Mouse (Mus musculus): ENCODE data around the gene Wnk4.

Wnk4 gene

DNA sequence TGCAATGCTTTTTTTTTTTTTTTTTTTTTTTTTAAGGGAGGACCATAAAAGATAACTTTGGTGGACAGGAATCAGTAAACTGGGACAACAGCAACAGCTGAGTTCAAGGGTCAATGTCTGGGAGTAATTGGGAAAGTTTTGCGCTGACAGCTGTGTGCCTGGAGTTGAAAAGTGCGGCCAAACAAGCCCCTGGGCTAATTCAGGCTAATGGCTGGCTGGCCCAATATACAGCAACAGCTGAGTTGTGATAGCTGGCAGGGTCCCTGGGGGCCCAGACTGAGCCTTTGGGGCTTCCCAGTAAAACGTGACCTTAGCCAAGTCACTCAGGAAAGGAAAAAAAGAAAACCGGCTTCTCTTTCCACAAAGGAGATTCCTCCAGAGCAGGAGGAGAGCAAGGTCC, 15.3 kb upstream of the Wnk4 start:
- peak; percentile 78 for DNase-seq (ENCODE audit: low spot score)

DNA sequence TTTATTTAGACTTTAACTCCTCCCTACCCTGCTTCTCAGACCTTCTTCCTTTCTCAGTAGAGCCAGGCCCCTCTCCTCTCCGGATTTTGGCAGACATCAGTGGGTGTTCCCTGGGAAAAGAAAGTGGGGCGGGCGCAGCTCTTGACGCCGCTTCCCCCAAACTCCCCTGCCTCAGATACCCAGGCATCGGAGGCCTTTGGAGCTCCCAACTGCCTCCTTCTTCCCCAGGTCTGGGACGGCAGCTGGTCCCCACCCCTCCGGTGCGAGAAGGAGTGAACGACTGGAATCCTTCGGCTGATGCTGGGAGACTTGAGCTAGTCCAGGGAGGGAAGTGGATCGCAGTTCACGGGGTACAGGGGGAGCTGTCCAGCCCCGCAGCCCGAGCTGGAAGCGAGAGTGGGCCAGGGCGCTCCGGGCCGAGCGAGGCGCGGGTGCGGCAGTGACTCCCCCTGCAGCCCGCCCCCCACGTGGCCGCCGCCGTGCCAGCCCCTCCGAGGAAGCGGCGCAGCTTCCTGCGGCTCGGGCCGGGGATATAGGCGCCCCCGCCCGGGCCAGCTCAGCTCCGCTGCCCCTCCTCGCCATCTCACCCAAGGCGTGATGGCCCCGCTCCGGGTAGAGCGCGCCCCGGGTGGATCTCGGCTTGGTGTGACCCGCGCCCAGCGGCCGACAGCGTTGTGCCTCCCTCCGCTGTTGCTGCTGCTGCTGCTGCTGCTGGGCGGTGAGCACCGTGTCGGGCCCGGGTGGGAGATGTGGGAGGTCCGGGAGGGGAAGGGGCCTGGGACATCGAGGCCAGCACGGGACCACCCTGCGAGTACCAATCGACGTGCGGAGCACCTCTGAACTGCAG, 14.3 kb upstream of the Wnk4 start, which contains the start of gene Ramp2:
Gene Ramp2 (plus strand): TSS at position 174 of the 847 bp plus-strand sequence.
- peak; percentile 61 for DNase-seq (ENCODE audit: low spot score)

GRCm38 (mm10) chr11:101246702-101247012, 13.7 kb upstream of the Wnk4 start:
- DNase-seq (ENCODE audit: low spot score): no peak

DNA sequence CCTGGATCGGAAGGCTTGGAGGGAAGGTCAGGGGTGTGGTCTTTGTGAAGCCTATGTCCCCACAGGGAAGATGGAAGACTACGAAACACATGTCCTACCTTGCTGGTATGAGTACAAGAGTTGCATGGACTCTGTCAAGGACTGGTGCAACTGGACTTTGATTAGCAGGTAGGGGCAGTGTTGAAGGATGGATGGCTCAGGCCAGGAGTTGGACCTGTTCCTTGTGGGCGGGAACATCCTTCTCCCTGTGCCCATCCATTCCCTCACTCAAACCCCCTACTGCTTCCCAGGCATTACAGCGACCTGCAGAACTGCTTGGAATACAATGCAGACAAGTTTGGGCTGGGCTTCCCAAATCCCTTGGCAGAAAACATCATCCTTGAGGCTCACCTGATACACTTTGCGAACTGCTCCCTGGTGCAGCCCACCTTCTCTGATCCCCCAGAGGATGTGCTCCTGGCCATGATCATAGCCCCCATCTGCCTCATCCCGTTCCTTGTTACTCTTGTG, 12.8 kb upstream of the Wnk4 start:
- no peak for DNase-seq (ENCODE audit: low spot score)

GRCm38 (mm10) chr11:101248258-101248994, 11.9 kb upstream of the Wnk4 start:
- peak; percentile 89 for DNase-seq (ENCODE audit: low spot score)

- no peak for DNase-seq (ENCODE audit: low spot score)
These were observed 9.3 kb upstream of the Wnk4 start for GRCm38 (mm10) chr11:101251031-101251430.

- DNase-seq (ENCODE audit: low spot score): no peak
These were observed 7.4 kb upstream of the Wnk4 start for GRCm38 (mm10) chr11:101252941-101253340.

GRCm38 (mm10) chr11:101253613-101254389, 6.6 kb upstream of the Wnk4 start, which contains the start of gene Vps25:
Gene Vps25 (plus strand): TSS chr11:101253707.
- peak; percentile 92 for DNase-seq (ENCODE audit: low spot score)

DNA sequence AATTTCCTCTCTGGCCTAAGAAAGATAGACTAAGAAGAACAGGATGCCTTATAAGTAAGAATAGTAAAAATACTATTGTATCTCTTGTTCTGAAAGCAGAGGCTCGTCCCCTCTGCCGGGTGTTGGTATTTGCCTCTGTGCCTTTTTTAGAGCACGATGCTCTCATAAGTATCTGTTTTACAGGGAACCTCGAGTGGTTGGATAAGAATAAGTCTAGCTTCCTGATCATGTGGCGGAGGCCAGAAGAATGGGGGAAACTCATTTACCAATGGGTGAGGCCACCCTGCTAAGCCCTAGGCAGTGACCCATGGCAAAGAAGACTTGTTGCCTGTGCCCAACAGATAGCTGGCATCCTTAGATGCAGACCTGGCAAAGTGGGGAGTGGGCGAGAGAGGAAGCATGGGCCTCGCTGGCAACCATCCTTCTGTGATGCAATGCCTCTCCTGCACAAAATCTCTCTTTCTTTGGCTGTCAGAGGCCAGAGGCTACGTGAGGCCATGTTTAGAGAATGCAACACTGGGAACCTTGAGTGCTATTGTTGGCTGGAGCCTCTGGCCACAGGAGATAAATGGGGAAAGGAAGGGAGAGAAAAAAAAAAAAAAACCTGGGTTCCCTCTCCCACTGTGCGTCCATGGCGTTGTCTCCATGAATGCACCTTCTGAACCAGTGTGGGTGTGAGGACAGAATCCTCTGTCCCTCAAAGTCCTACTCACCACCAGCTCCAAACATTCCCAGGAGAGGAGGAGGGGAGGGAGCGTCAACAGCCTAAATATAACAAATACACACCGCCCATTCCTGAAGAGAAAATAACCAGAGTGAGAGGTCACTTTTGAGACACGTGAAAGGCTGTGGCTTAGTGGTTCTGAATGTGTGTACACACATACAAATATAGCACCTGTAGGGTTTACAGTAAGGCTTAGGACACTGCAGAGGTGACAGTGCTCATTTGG, 4.3 kb upstream of the Wnk4 start:
- no peak for DNase-seq (ENCODE audit: low spot score)

DNA sequence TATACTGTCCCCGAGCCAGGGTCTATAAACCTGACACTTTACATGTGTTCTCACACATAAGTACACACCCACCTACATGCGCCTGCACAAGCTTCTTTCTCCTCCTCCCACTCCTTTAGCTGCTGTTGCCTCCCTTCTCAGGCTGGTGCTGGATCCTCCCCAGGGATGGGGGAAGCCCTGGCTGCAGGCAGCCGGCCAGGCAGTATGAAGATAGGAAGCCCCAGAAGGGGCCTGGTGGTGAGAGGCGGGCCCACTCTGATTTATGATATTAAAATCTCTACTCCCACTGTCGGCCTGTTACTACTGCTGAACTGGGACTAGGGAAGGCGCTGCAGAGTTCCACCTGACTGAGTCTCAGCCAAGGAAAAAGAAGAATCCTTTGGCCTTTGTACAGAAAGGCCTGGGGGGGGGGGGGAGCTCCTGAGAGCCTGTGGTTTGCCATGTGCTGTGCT, 1.1 kb upstream of the Wnk4 start:
- no peak for DNase-seq (ENCODE audit: low spot score)

DNA sequence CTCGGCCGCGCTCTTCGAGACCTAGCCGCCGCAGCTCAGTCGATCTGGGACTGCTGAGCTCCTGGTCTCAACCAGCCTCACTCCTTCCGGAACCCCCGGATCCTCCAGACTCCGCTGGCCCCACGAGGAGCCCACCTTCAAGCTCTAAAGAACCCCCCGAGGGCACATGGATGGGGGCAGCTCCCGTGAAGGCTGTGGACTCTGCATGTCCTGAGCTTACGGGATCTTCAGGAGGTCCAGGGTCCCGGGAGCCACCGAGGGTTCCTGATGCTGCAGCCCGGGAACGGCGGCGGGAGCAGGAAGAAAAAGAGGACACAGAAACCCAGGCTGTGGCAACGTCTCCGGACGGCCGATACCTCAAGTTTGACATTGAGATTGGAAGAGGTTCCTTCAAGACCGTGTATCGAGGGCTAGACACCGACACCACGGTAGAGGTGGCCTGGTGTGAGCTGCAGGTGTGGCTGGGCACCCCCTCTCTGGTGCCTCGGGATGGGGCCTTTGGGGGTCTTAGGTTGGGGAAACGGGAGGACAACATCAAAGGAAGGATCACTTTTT, 536 bp downstream of the Wnk4 start:
- DNase-seq (ENCODE audit: low spot score): no peak

DNA sequence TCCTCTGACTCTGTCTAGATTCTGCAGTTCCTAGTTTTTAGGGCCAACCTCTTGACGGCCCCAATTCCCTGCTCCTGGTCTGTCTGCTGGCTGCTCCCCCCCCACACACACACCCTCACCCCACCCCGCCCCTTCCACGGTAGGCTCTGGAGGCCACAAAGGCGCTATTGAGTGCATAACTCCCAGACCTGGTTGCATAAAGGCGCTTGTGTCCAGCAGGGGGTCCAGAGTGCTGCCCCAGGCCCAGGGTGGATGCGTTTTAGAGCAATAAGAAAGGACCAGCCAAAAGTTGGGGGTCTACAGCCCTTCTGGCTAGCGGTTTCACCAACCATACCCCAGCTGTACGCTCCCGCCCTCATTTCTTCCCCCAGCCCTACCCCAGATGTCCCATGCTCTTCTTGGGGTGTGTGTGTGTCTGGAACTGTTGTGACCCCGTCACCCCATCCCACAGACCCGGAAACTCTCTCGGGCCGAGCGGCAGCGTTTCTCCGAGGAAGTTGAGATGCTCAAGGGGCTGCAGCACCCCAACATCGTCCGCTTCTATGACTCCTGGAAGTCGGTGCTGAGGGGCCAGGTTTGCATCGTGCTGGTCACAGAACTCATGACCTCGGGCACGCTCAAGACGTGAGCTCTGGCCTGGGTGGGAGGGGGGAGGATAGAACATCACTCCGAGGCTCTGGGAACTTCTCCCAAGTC, 2.1 kb downstream of the Wnk4 start:
- DNase-seq (ENCODE audit: low spot score): no peak

DNA sequence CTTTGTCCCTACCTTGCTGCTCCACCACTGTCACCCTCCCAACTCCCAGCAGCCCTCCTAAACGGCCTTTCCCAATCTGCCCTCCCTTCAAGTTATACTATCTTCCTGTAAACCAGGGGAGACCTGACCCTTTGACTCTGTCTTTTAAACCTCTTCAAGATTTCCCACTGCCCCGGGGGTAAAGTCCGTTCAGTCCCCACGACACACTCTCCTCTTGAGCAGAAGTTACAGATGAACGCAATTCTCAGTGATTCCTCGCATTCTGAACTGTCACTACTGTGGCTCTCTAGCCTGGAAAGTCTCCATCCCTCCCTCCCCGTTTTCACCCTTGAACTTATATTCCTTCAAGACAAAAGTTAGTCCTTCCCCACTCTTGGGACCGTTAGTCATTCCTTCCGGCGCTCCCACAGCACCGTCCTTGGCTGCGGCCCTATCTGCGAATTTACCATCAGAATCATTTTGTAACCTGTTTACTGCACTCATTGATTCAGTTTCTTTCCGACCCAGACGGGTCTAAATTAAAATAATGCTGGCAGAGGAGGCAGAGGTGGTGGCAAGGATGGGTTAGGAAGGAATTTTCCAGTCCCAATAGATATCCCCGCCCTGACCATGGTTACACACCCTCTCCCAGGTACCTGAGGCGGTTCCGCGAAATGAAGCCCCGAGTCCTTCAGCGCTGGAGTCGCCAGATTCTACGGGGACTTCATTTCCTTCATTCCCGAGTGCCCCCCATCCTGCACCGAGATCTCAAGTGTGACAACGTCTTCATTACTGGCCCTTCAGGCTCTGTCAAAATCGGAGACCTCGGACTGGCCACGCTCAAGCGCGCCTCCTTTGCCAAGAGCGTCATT, 3.0 kb downstream of the Wnk4 start:
- DNase-seq (ENCODE audit: low spot score): peak; percentile 53

DNA sequence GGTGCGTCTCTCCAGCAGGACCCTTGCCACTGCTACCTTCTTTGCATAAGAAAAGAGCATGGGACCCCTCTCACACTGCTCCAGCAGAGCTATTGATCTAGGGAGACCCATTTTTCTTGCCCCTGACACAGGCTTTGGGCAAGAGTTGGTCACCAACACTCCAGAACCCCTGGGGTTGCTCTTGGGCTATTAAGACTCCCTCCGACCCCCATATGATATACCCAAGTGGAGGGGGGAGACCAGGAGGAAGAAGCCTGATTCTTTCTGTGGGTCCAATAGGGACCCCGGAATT, 3.6 kb downstream of the Wnk4 start:
- no peak for DNase-seq (ENCODE audit: low spot score)

DNA sequence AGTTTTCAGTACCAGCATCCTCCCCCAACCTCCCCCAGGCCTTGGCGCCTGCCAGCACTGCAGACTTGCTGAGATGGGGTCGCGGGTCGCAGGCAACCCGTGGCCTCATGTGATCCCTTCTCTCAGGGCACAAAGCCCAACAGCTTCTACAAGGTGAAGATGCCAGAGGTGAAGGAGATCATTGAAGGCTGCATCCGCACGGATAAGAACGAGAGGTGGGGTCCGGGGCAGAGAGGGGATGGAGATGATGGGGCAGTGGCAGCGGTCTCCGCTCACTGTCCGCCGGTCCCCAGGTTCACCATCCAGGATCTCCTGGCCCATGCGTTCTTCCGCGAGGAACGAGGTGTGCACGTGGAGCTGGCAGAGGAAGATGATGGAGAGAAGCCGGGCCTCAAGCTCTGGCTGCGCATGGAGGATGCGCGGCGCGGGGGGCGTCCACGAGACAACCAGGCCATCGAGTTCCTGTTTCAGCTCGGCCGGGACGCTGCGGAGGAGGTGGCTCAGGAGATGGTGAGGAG, 4.6 kb downstream of the Wnk4 start:
- peak; percentile 66 for DNase-seq (ENCODE audit: low spot score)

- DNase-seq (ENCODE audit: low spot score): no peak
These were observed 5.5 kb downstream of the Wnk4 start for GRCm38 (mm10) chr11:101265906-101266305.

DNA sequence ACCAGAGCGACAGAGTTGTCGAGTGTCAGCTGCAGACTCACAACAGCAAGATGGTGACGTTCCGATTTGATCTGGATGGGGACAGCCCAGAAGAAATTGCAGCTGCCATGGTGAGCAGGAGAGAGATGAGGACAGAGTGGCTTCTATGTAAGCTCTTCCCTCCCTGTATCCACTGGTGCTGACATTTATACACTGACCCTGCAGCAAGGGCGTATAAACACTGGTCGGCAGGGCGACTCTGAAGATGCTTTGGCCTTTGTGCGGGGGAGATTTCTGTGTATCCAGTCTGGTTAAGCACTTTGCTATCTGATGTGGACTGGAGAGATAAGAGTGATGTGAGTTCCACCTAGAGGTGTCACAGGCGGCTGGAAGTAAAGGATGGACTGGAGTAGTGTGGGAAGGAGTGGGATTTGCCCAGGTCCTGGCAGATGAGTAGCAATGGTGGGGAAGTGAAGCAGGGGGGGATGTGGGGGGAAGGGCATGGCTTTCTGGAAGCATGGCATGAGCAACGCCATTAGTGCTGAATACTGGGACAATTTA, 9.3 kb downstream of the Wnk4 start:
- DNase-seq (ENCODE audit: low spot score): peak; percentile 57

GRCm38 (mm10) chr11:101272446-101272845, 12.1 kb downstream of the Wnk4 start:
- no peak for DNase-seq (ENCODE audit: low spot score)

- no peak for DNase-seq (ENCODE audit: low spot score)
These were observed 14.9 kb downstream of the Wnk4 start for GRCm38 (mm10) chr11:101275309-101275708.

All from embryo, embryonic 10 days (tissue).